Mouse (Mus musculus): Measurements from ENCODE around the gene Mgea5.

- TF ChIP-seq CTCF (IDR thresholded peaks at IDR 0.05; ENCODE audit: low read depth, low read length) (no peak), EP300 (IDR thresholded peaks at IDR 0.05; ENCODE audit: insufficient read depth, low read depth, low read length) (no peak), POLR2A (IDR thresholded peaks at IDR 0.05; ENCODE audit: insufficient read depth, low read length) (no peak)
These were observed 40.6 kb downstream of the Mgea5 start for GRCm38 (mm10) chr19:45742984-45743575.
